Mouse (Mus musculus) stomach, postnatal 0 days (tissue): ENCODE data around the gene Dad1.

Experiments
- CTCF ChIP-seq: IDR thresholded peaks from 2 replicates; pipeline ENCODE4 v1.5.1; 2016; ENCODE audit warnings: antibody characterized with exemption, low read depth, mild to moderate bottlenecking, moderate library complexity
- EP300 ChIP-seq: optimal IDR thresholded peaks from 2 replicates; pipeline ENCODE3; 2016; ENCODE audit warnings: antibody characterized with exemption

DNA sequence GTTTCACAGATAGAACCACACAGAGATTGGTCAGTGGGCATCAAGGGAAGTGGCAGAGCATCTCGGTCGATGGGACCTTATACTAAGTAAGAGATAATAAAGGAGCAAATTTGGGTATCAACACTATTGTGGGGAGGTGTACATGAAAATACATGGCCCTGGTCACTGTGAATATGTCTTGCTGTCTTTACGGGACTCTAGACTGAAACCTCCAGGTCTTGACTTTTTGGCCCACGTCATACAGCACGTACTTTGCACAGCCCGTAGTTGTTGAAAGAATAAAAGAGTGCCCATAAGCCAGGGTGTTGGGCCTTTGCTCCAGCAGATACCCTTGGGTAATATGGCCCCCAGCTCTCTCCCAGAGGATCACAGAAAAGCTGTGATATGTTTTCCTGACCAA is 32.3 kb downstream of the Dad1 start:
- no peak for TF ChIP-seq CTCF
- TF ChIP-seq EP300, result no peak
